Mouse (Mus musculus) heart, postnatal 0 days (tissue): ENCODE measurements around the gene Gm28539.

Experiments
- CTCF ChIP-seq: IDR thresholded peaks from 2 replicates; pipeline ENCODE4 v1.5.1; 2016; ENCODE audit warnings: antibody characterized with exemption, control low read depth, low read depth
- EP300 ChIP-seq: IDR thresholded peaks from 2 replicates; pipeline ENCODE4 v1.6.1; 2016; ENCODE audit warnings: antibody characterized with exemption, low read depth

GRCm38 (mm10) chr16:18905648-18906047, 69.3 kb downstream of the Gm28539 start:
- TF ChIP-seq CTCF (no peak), EP300 (no peak)
